Mouse (Mus musculus) midbrain, embryonic 12.5 days (tissue): ENCODE results near the gene Sh3bp2. TPM values are rescaled to one million over a fixed set of nuclear protein-coding genes. Genes with fewer than 3 reads are reported as not detected.
A peak's percentile ranks its signal among the peaks of the same experiment; 100 is the strongest.

ENCODE experiments used
- ATAC-seq: fragments of 200-750 bp; cut with Nextera tagmentation; 2 replicates; pipeline ENCODE4 v1.8.0; 2017; ENCODE audit warnings: low read depth, moderate TSS enrichment, moderate library complexity; ENCODE audit not compliant: low FRiP score
- H3K27ac ChIP-seq: fragments of 300-500 bp; sonication (generic); replicated peaks from 2 replicates; pipeline ENCODE4 v1.5.1; 2016; ENCODE audit warnings: mild to moderate bottlenecking
- H3K27me3 ChIP-seq: fragments of 300-500 bp; sonication (generic); 2 replicates; pipeline ENCODE4 v1.6.1; 2016; ENCODE audit warnings: mild to moderate bottlenecking
- H3K36me3 ChIP-seq: fragments of 300-500 bp; sonication (generic); 2 replicates; pipeline ENCODE4 v1.6.1; 2016
- H3K4me1 ChIP-seq: fragments of 300-500 bp; sonication (generic); 2 replicates; pipeline ENCODE4 v1.6.1; 2016
- H3K4me2 ChIP-seq: fragments of 300-500 bp; sonication (generic); replicated peaks from 2 replicates; pipeline ENCODE4 v1.6.1; 2016; ENCODE audit warnings: mild to moderate bottlenecking, moderate library complexity
- H3K4me3 ChIP-seq: fragments of 300-500 bp; sonication (generic); 2 replicates; pipeline ENCODE4 v1.5.1; 2016; ENCODE audit warnings: mild to moderate bottlenecking
- H3K9ac ChIP-seq: fragments of 300-500 bp; sonication (generic); replicated peaks from 2 replicates; pipeline ENCODE4 v1.6.1; 2016; ENCODE audit warnings: mild to moderate bottlenecking, moderate library complexity
- H3K9me3 ChIP-seq: fragments of 300-500 bp; sonication (generic); 2 replicates; pipeline ENCODE4 v1.6.1; 2016; ENCODE audit warnings: mild to moderate bottlenecking
- WGBS: fragments of 180-500 bp; shearing (Covaris S2); methylation state at CpG from one replicate; pipeline ENCODE4 v1.1.7; 2016; 5-methylcytosine and 5-hydroxymethylcytosine counted together
- polyA plus RNA-seq: library from polyadenylated mRNA; unstranded; fragments of >200 nt; fragmentation: Nextera tagmentation; extraction: Ambion mirVana; gene quantifications from 2 replicates; pipeline ENCODE4 v1.2.1, GENCODE M21; 2016

The Sh3bp2 gene
- polyA plus RNA-seq: 13.5 and 15.8 TPM in 2 replicates

- H3K9ac ChIP-seq: peak within 1 kb of the TSS; percentile 56
- H3K9me3 ChIP-seq: no peaks in the 10 kb centered on the region
- no peaks in the 10 kb centered on the region for H3K4me1 ChIP-seq
- peaks cover 20% of the 10 kb centered on the region for H3K27me3 ChIP-seq
- WGBS: 3% methylated on average over 38 of the region's 38 CpGs
- H3K27ac ChIP-seq: no peak within 1 kb of the TSS
- H3K4me2 ChIP-seq: peak within 1 kb of the TSS; percentile 65
- no peaks in the 10 kb centered on the region for H3K36me3 ChIP-seq
- ATAC-seq: peak; percentile 93
- peak within 1 kb of the TSS; percentile 48 for H3K4me3 ChIP-seq
Measured at GRCm38 (mm10) chr5:34525663-34526476, at the start of gene Sh3bp2. Gene Sh3bp2 (plus strand): TSS chr5:34525838.

- Histone ChIP-seq H3K27ac (no peak overlapping the region), H3K4me1 (no peaks in the 10 kb centered on the region), H3K9ac (no peak overlapping the region), H3K9me3 (no peaks in the 10 kb centered on the region), H3K4me3 (no peak overlapping the region), H3K27me3 (no peaks in the 10 kb centered on the region), H3K36me3 (peaks cover 82% of the 10 kb centered on the region), H3K4me2 (no peak overlapping the region)
- ATAC-seq: no peak
- 82% methylated on average over 3 of the region's 3 CpGs for WGBS
Measured at GRCm38 (mm10) chr5:34480926-34481325, 44.7 kb upstream of the Sh3bp2 start.

- WGBS: 96% methylated on average over 15 of the region's 15 CpGs
Measured at GRCm38 (mm10) chr5:34485731-34486130, 39.9 kb upstream of the Sh3bp2 start.

GRCm38 (mm10) chr5:34487320-34488090 is 38.1 kb upstream of the Sh3bp2 start:
- Histone ChIP-seq H3K27ac (no peak overlapping the region), H3K4me3 (no peak overlapping the region), H3K4me1 (no peaks in the 10 kb centered on the region), H3K27me3 (no peaks in the 10 kb centered on the region), H3K36me3 (peaks cover 35% of the 10 kb centered on the region), H3K9me3 (no peaks in the 10 kb centered on the region), H3K9ac (no peak overlapping the region), H3K4me2 (no peak overlapping the region)
- ATAC-seq: no peak
- 87% methylated on average over 6 of the region's 6 CpGs for WGBS

More at GRCm38 (mm10) chr5:34485731-34486130, 39.9 kb upstream of the Sh3bp2 start:
- ATAC-seq: no peak
- Histone ChIP-seq H3K36me3 (peaks cover 52% of the 10 kb centered on the region), H3K4me1 (no peaks in the 10 kb centered on the region), H3K9ac (no peak overlapping the region), H3K27me3 (no peaks in the 10 kb centered on the region), H3K9me3 (no peaks in the 10 kb centered on the region), H3K27ac (no peak overlapping the region), H3K4me2 (no peak overlapping the region), H3K4me3 (no peak overlapping the region)

- peaks cover 30% of the 10 kb centered on the region for H3K36me3 ChIP-seq
- H3K4me2 ChIP-seq: no peak overlapping the region
- H3K9me3 ChIP-seq: no peaks in the 10 kb centered on the region
- no peak overlapping the region for H3K9ac ChIP-seq
- no peaks in the 10 kb centered on the region for H3K4me1 ChIP-seq
- no peaks in the 10 kb centered on the region for H3K27me3 ChIP-seq
- no peak overlapping the region for H3K4me3 ChIP-seq
- ATAC-seq: no peak
- WGBS: 80% methylated on average over 6 of the region's 6 CpGs
- no peak overlapping the region for H3K27ac ChIP-seq
Measured at GRCm38 (mm10) chr5:34488741-34489417, 36.8 kb upstream of the Sh3bp2 start.

GRCm38 (mm10) chr5:34489418-34489787 is 36.2 kb upstream of the Sh3bp2 start:
- Histone ChIP-seq H3K9ac (no peak overlapping the region), H3K27ac (no peak overlapping the region), H3K4me3 (no peak overlapping the region), H3K4me1 (no peaks in the 10 kb centered on the region), H3K27me3 (no peaks in the 10 kb centered on the region), H3K36me3 (peaks cover 30% of the 10 kb centered on the region), H3K4me2 (no peak overlapping the region), H3K9me3 (no peaks in the 10 kb centered on the region)
- WGBS: 94% methylated on average over 3 of the region's 3 CpGs
- ATAC-seq: no peak

- Histone ChIP-seq H3K27ac (no peak overlapping the region), H3K9ac (no peak overlapping the region), H3K9me3 (no peaks in the 10 kb centered on the region), H3K4me1 (no peaks in the 10 kb centered on the region), H3K36me3 (no peaks in the 10 kb centered on the region), H3K4me2 (no peak overlapping the region), H3K4me3 (no peak overlapping the region), H3K27me3 (no peaks in the 10 kb centered on the region)
- WGBS: 85% methylated on average over 6 of the region's 6 CpGs
- ATAC-seq: no peak
Measured at GRCm38 (mm10) chr5:34496745-34497144, 28.9 kb upstream of the Sh3bp2 start.

GRCm38 (mm10) chr5:34500886-34501285 is 24.8 kb upstream of the Sh3bp2 start:
- no peak for ATAC-seq
- Histone ChIP-seq H3K9ac (no peak overlapping the region), H3K27me3 (no peaks in the 10 kb centered on the region), H3K4me3 (no peak overlapping the region), H3K9me3 (no peaks in the 10 kb centered on the region), H3K4me2 (no peak overlapping the region), H3K36me3 (no peaks in the 10 kb centered on the region), H3K4me1 (no peaks in the 10 kb centered on the region), H3K27ac (no peak overlapping the region)
- WGBS: 83% methylated on average over 5 of the region's 5 CpGs

- H3K27me3 ChIP-seq: no peaks in the 10 kb centered on the region
- H3K9me3 ChIP-seq: no peaks in the 10 kb centered on the region
- H3K4me2 ChIP-seq: no peak overlapping the region
- H3K27ac ChIP-seq: no peak overlapping the region
- 91% methylated on average over 3 of the region's 3 CpGs for WGBS
- no peaks in the 10 kb centered on the region for H3K36me3 ChIP-seq
- no peak overlapping the region for H3K9ac ChIP-seq
- H3K4me3 ChIP-seq: no peak overlapping the region
- H3K4me1 ChIP-seq: no peaks in the 10 kb centered on the region
- no peak for ATAC-seq
Measured at GRCm38 (mm10) chr5:34501588-34501987, 24.1 kb upstream of the Sh3bp2 start.

GRCm38 (mm10) chr5:34502411-34502810 is 23.2 kb upstream of the Sh3bp2 start:
- no peak overlapping the region for H3K4me2 ChIP-seq
- 86% methylated on average over 1 of the region's 1 CpGs for WGBS
- no peaks in the 10 kb centered on the region for H3K9me3 ChIP-seq
- no peaks in the 10 kb centered on the region for H3K4me1 ChIP-seq
- no peak overlapping the region for H3K9ac ChIP-seq
- no peaks in the 10 kb centered on the region for H3K36me3 ChIP-seq
- no peak overlapping the region for H3K27ac ChIP-seq
- H3K4me3 ChIP-seq: no peak overlapping the region
- no peak for ATAC-seq
- no peaks in the 10 kb centered on the region for H3K27me3 ChIP-seq

- H3K4me2 ChIP-seq: no peak overlapping the region
- no peaks in the 10 kb centered on the region for H3K36me3 ChIP-seq
- no peak for ATAC-seq
- H3K9me3 ChIP-seq: no peaks in the 10 kb centered on the region
- no peak overlapping the region for H3K4me3 ChIP-seq
- H3K9ac ChIP-seq: no peak overlapping the region
- 86% methylated on average over 6 of the region's 6 CpGs for WGBS
- no peaks in the 10 kb centered on the region for H3K27me3 ChIP-seq
- H3K27ac ChIP-seq: no peak overlapping the region
- no peaks in the 10 kb centered on the region for H3K4me1 ChIP-seq
Measured at GRCm38 (mm10) chr5:34502821-34503220, 22.8 kb upstream of the Sh3bp2 start.

- Histone ChIP-seq H3K9ac (no peak overlapping the region), H3K4me1 (peaks cover 7% of the 10 kb centered on the region; the same call in 1 of the 2 replicates), H3K27ac (no peak overlapping the region), H3K9me3 (no peaks in the 10 kb centered on the region), H3K36me3 (no peaks in the 10 kb centered on the region), H3K27me3 (peaks cover 27% of the 10 kb centered on the region), H3K4me2 (no peak overlapping the region), H3K4me3 (no peak overlapping the region)
- 89% methylated on average over 3 of the region's 3 CpGs for WGBS
- ATAC-seq: no peak
Measured at GRCm38 (mm10) chr5:34512486-34512885, 13.2 kb upstream of the Sh3bp2 start.
